Mouse (Mus musculus) myocyte (in vitro differentiated cells): ENCODE data around the gene Zfp46.

Experiments used
- POLR2A ChIP-seq: IDR thresholded peaks from one replicate; pipeline ENCODE4 v1.6.1; 2011; ENCODE audit warnings: low read depth, mild to moderate bottlenecking, control low read depth, moderate library complexity; ENCODE audit not compliant: insufficient read length
- POLR2AphosphoS2 ChIP-seq: IDR thresholded peaks from one replicate; pipeline ENCODE4 v1.6.1; 2011; ENCODE audit warnings: low read depth, control low read depth; ENCODE audit not compliant: insufficient read length
- TCF3 ChIP-seq: IDR thresholded peaks from one replicate; pipeline ENCODE4 v1.6.1; 2011; ENCODE audit warnings: low read depth, control low read depth; ENCODE audit not compliant: insufficient read length
- USF1 ChIP-seq: IDR thresholded peaks from one replicate; pipeline ENCODE4 v1.6.1; 2011; ENCODE audit warnings: low read depth, mild to moderate bottlenecking, control low read depth, moderate library complexity

DNA sequence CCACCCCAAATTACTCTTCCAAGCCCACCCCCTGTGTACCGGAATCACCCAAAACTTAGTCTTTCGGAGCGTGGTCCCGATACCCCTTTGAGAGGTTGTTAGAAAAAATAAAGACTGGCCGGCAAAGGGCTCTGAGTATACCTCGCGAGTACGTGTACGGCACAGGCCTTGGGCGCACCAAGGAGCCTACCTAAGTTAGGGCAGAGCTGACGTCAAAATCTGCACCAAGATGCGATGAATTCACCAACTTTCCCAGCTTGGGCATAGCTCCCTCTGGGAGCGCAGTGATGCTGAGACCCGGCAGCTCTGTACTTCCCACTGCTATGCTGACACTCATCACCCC is 37.1 kb upstream of the Zfp46 start:
- TF ChIP-seq POLR2A (no peak), POLR2AphosphoS2 (peak; percentile 31), TCF3 (no peak), USF1 (no peak)
